Comparison of ENCODE assay signal across 18 mouse cellular contexts in the genomic region with DNA sequence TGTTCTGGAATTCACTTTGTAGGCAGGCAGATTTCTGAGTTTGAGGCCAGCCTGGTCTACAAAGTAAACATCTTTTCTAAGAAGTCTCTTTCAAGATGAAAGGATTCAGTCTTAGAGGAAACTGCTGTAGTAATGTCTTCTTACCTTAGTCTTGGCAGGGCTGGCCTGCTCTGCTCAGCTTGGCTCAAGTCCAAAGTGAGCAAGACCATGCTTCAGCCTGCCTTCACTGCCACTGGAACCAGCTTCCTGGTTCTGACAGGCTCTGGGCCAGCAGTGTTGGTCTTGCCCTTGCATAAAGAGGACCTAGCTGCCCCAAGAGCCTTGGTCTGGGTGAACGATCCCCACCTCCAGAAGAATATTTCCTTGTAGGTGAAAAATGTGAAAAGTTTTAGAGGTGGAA.
DNase-seq lines count a peak whose midpoint lies in the region; ATAC-seq and TF ChIP-seq lines count a peak whose summit lies in the region.
"Had no signal": no experiment of that assay in that cellular context is flagged by ENCODE, and none has a peak within 500 bp of the region (broad histone marks: within the 10 kb centered on the region; RNA-seq: fewer than 3 reads in every experiment).

No protein-coding gene starts in this region.

- H3K4me1 ChIP-seq in midbrain, postnatal 0 days (ENCODE audit: insufficient read depth, low read length) = no peaks in the 10 kb centered on the region
- H3K4me1 ChIP-seq: neural tube, embryonic 12.5 days had no signal

- no peaks in the 10 kb centered on the region for H3K27me3 ChIP-seq in midbrain, postnatal 0 days (ENCODE audit: insufficient read depth, low read length)
- H3K27me3 ChIP-seq: neural tube, embryonic 12.5 days; Patski had no signal

- no peaks in the 10 kb centered on the region for H3K36me3 ChIP-seq in midbrain, postnatal 0 days (ENCODE audit: insufficient read depth, low read length)
- H3K36me3 ChIP-seq: neural tube, embryonic 12.5 days had no signal

- no peak for ATAC-seq in midbrain, postnatal 0 days (ENCODE audit: low FRiP score)
- ATAC-seq: hindbrain, embryonic 16.5 days; midbrain, embryonic 16.5 days; Patski had no signal

- DNase-seq in cerebellum, postnatal 10 days = peak; percentile 12 to 30
- no peak for DNase-seq in cerebellum, adult 9-10 months
- peak; percentile 16 to 30 for DNase-seq in left cerebral cortex, postnatal 10 days (ENCODE audit: extremely low spot score in 1 of 2, low spot score in 2 of 2)
- no peak for DNase-seq in left cerebral cortex, adult 11 months (ENCODE audit: low spot score)
- DNase-seq in urinary bladder, postnatal 14 days (ENCODE audit: low spot score) = peak; percentile 31
- no peak for DNase-seq in urinary bladder, postnatal 25 days (ENCODE audit: low spot score)
- no peak for DNase-seq in midbrain, postnatal 0 days (ENCODE audit: low spot score)
- DNase-seq in cerebellum, postnatal 25 days = no peak
- DNase-seq: cerebellum, adult 11-12 months; gastrocnemius, postnatal 36 days; heart, postnatal 36 days; lung, adult 2 months; retina, postnatal 1 day had no signal

- H3K27ac ChIP-seq in midbrain, postnatal 0 days (ENCODE audit: low read depth, low read length) = no peak overlapping the region
- H3K27ac ChIP-seq: neural tube, embryonic 12.5 days had no signal

- intact Hi-C loops in left cerebral cortex, postnatal 10 days (cut with DNase I) = no loop called here

- no peaks in the 10 kb centered on the region for H3K9me3 ChIP-seq in midbrain, postnatal 0 days (ENCODE audit: low read length)
- H3K9me3 ChIP-seq: neural tube, embryonic 12.5 days had no signal

- no peak overlapping the region for H3K4me3 ChIP-seq in midbrain, postnatal 0 days (ENCODE audit: low read depth, low read length)
- H3K4me3 ChIP-seq: neural tube, embryonic 12.5 days had no signal

- no peak overlapping the region for H3K4me2 ChIP-seq in midbrain, postnatal 0 days (ENCODE audit: low read depth, low read length, poor library complexity, severe bottlenecking)
- H3K4me2 ChIP-seq: heart, embryonic 11.5 days; neural tube, embryonic 12.5 days had no signal

- WGBS in midbrain, postnatal 0 days = 95% methylated on average over 1 of the region's 1 CpGs

- no peak overlapping the region for H3K9ac ChIP-seq in midbrain, postnatal 0 days (replicated peaks; ENCODE audit: low read length, poor library complexity, severe bottlenecking)
- H3K9ac ChIP-seq: neural tube, embryonic 12.5 days had no signal

- no peak for TF ChIP-seq CTCF in midbrain, postnatal 0 days (IDR thresholded peaks at IDR 0.05)

Comparison
In these comparisons a context has a peak if more than half of its experiments do, and no peak if none do; other contexts are left out.
1. DNase-seq: peak in cerebellum, postnatal 10 days (2 of 2), left cerebral cortex, postnatal 10 days (2 of 2) and urinary bladder, postnatal 14 days (single experiment); none in cerebellum, adult 9-10 months (single experiment), left cerebral cortex, adult 11 months (single experiment), urinary bladder, postnatal 25 days (single experiment), midbrain, postnatal 0 days (single experiment) and cerebellum, postnatal 25 days (0 of 2).